Mouse (Mus musculus): ENCODE data around the gene Spice1. TPM values are rescaled to one million over a fixed set of nuclear protein-coding genes. Genes with fewer than 3 reads are reported as not detected.

The Spice1 gene
- polyA plus RNA-seq, 1 experiment from 2014 or later = 45.7 TPM

DNA sequence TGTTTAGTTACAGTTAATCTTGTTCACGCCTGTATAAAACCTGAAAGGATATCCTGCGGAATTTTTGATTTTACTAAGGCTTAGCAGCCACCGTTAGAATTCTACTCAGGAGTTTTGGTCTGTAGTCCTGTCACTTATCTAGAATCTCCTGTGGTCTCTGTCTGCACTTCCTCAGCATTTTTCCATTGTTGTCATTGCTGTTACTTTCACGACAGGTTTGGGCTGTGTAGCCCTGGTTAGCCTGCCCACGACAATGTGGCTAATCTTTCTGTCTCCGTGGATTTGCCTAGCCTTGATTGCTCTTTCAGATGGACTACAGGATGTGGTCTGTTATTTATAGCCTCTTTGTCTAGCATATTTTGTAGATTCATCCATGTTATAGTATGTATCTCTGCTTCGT lies 9.4 kb downstream of the Spice1 start:
- ATAC-seq (replicated peaks; ENCODE audit: low FRiP score) (no peak), DNase-seq (ENCODE audit: low spot score) (no peak)
- Histone ChIP-seq H3K4me1 (replicated peaks; ENCODE audit: control insufficient read depth, insufficient read depth, low read length) (no peaks in the 10 kb centered on the region), H3K9ac (ENCODE audit: low read length) (no peak overlapping the region), H3K27me3 (ENCODE audit: control insufficient read depth, insufficient read depth, low read length) (no peaks in the 10 kb centered on the region), H3K36me3 (ENCODE audit: control insufficient read depth, insufficient read depth, low read length) (no peaks in the 10 kb centered on the region; the same call in 1 of the 2 replicates), H3K9me3 (ENCODE audit: control insufficient read depth, low read length) (no peaks in the 10 kb centered on the region), H3K4me2 (ENCODE audit: low read depth, low read length, severe bottlenecking) (no peak overlapping the region), H3K27ac (ENCODE audit: low read depth, low read length) (no peak overlapping the region), H3K4me3 (ENCODE audit: low read depth, low read length) (no peak overlapping the region)
- WGBS = 83% methylated on average over 7 of the region's 7 CpGs

DNA sequence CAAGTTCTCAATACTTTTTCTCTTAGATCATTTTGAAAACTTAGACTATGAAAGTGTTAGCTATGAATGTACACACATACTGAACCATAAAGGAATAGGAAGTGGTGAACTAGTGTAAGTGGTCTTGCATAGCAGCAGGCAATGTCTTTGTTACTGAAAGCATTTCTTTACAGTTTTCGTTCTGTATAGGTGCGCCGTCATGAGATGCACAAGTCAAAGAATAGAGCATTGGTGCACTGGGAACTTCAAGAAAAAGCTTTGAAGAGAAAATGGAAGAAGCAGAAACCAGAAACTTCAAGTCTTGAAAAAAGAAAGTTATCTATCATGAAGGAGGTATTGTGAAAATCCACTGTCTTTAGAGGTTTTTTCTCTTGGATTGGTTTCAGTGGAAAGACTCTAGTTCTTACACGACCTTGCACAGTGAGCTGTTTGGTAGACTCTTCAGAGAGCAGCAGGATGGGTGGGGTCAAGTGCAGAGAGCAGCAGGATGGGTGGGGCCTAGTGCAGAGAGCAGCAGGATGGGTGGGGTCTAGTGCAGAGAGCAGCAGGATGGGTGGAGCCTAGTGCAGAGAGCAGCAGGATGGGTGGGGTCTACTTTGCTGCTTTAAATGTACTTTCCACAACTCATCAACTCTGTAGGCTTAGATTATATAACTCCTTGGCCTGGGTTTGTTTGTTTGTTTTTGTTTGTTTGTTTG lies 10.8 kb downstream of the Spice1 start:
- Histone ChIP-seq H3K4me3 (ENCODE audit: low read depth, low read length) (no peak overlapping the region), H3K27me3 (ENCODE audit: control insufficient read depth, insufficient read depth, low read length) (no peaks in the 10 kb centered on the region), H3K27ac (ENCODE audit: low read depth, low read length) (no peak overlapping the region), H3K4me2 (ENCODE audit: low read depth, low read length, severe bottlenecking) (no peak overlapping the region), H3K4me1 (replicated peaks; ENCODE audit: control insufficient read depth, insufficient read depth, low read length) (no peaks in the 10 kb centered on the region), H3K9ac (ENCODE audit: low read length) (no peak overlapping the region), H3K36me3 (ENCODE audit: control insufficient read depth, insufficient read depth, low read length) (no peaks in the 10 kb centered on the region; the same call in 1 of the 2 replicates), H3K9me3 (ENCODE audit: control insufficient read depth, low read length) (no peaks in the 10 kb centered on the region)
- DNase-seq (ENCODE audit: low spot score) = no peak
- WGBS = 73% methylated on average over 4 of the region's 4 CpGs
- ATAC-seq (replicated peaks; ENCODE audit: low FRiP score) = no peak

DNA sequence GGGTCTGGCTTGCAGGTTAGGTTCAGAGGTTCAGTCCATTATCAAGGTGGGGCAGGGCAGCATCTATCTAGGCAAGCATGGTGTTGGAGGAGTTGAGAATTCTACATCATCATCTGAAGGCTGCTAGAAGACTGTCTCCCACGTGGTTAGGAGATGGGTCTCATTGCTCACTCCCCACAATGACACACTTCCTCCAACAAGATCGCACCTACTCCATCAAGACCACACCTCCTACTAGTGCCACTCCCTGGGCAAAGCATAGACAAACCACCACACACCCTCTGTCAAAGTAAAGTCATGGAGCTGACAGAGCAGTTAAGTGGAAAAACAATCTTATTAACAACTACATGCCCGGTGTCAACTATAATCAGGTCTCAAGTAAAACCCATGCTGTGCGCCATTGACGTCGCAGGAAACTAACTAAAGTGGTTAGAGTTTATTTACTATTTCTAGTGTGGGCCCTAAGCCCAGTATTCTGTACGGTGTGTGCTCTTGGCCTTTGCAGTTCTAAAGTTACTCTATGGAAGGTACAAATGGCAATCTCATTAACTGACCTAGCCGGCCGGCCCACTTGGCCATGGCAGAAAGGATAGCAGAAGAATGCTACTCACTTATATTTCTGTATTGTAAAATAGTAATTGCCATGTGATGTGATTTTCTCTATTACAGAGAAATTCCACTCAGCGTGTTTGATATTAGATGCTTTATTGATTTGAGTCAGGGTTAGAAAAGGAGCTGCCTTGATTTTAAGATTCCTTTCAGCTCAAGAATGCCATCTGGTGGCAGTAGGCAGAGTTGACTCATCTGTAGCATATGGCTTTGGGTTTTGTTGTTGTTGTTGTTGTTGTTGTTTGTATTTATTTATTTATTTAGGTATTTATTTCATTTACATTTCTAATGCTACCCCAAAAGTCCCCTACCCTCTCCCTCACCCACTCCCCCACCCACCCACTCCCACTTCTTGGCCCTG lies 15.3 kb downstream of the Spice1 start:
- Histone ChIP-seq H3K4me3 (ENCODE audit: low read depth, low read length) (no peak overlapping the region), H3K27me3 (ENCODE audit: control insufficient read depth, insufficient read depth, low read length) (no peaks in the 10 kb centered on the region), H3K9me3 (ENCODE audit: control insufficient read depth, low read length) (no peaks in the 10 kb centered on the region), H3K27ac (ENCODE audit: low read depth, low read length) (no peak overlapping the region), H3K9ac (ENCODE audit: low read length) (no peak overlapping the region), H3K36me3 (ENCODE audit: control insufficient read depth, insufficient read depth, low read length) (no peaks in the 10 kb centered on the region; the same call in 1 of the 2 replicates), H3K4me2 (ENCODE audit: low read depth, low read length, severe bottlenecking) (no peak overlapping the region), H3K4me1 (replicated peaks; ENCODE audit: control insufficient read depth, insufficient read depth, low read length) (no peaks in the 10 kb centered on the region)
- WGBS = 90% methylated on average over 10 of the region's 10 CpGs
- DNase-seq (ENCODE audit: low spot score) (no peak), ATAC-seq (replicated peaks; ENCODE audit: low FRiP score) (no peak)

DNA sequence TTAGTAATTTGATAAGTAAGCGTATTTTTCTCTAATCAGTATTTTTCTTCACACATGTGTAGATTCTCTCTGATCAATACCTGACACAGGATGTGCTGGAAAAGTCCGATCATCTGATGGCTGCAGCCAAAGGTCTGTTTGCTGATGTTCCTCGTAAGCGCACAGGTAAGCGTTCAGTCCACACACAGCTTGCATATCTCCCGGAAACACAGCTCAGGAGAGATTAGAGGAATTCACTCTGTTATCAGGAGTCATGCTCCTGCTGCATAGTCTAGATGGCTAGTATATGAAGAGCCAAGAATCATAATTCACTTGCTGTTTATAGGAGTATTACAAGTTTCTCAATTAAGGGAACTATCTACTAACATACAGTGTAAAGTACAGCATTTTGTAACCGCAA lies 18.6 kb downstream of the Spice1 start:
- WGBS = 94% methylated on average over 7 of the region's 7 CpGs
- Histone ChIP-seq H3K27ac (ENCODE audit: low read depth, low read length) (no peak overlapping the region), H3K4me3 (ENCODE audit: low read depth, low read length) (no peak overlapping the region), H3K27me3 (ENCODE audit: control insufficient read depth, insufficient read depth, low read length) (no peaks in the 10 kb centered on the region), H3K4me1 (replicated peaks; ENCODE audit: control insufficient read depth, insufficient read depth, low read length) (no peaks in the 10 kb centered on the region), H3K4me2 (ENCODE audit: low read depth, low read length, severe bottlenecking) (no peak overlapping the region), H3K9me3 (ENCODE audit: control insufficient read depth, low read length) (no peaks in the 10 kb centered on the region), H3K36me3 (ENCODE audit: control insufficient read depth, insufficient read depth, low read length) (no peaks in the 10 kb centered on the region; the same call in 1 of the 2 replicates), H3K9ac (ENCODE audit: low read length) (no peak overlapping the region)
- no peak for DNase-seq (ENCODE audit: low spot score)
- ATAC-seq (replicated peaks; ENCODE audit: low FRiP score) = no peak

DNA sequence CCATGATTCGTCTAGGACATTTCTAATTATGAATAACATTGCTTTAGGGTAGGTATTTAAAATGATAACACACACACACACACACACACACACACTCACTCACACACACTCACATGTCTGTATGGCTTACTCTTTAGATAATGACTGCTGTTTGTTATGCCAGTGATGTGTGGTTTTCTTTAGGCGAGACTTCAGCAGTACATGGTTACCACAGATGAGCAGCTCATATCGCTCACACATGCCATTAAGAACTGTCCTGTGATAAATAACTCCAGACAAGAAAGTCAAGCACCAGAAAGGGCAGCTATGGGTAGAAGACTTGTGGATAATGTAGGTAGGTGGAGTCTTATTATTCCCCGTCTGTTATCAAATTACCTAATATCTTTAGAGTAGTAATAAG lies 28.5 kb downstream of the Spice1 start:
- Histone ChIP-seq H3K4me3 (ENCODE audit: low read depth, low read length) (no peak overlapping the region), H3K9me3 (ENCODE audit: control insufficient read depth, low read length) (no peaks in the 10 kb centered on the region), H3K4me1 (replicated peaks; ENCODE audit: control insufficient read depth, insufficient read depth, low read length) (no peaks in the 10 kb centered on the region), H3K4me2 (ENCODE audit: low read depth, low read length, severe bottlenecking) (no peak overlapping the region), H3K9ac (ENCODE audit: low read length) (no peak overlapping the region), H3K27me3 (ENCODE audit: control insufficient read depth, insufficient read depth, low read length) (no peaks in the 10 kb centered on the region), H3K36me3 (ENCODE audit: control insufficient read depth, insufficient read depth, low read length) (no peaks in the 10 kb centered on the region; the same call in 1 of the 2 replicates), H3K27ac (ENCODE audit: low read depth, low read length) (no peak overlapping the region)
- ATAC-seq (replicated peaks; ENCODE audit: low FRiP score) (no peak), DNase-seq (ENCODE audit: low spot score) (no peak)
- WGBS = 91% methylated on average over 4 of the region's 4 CpGs

DNA sequence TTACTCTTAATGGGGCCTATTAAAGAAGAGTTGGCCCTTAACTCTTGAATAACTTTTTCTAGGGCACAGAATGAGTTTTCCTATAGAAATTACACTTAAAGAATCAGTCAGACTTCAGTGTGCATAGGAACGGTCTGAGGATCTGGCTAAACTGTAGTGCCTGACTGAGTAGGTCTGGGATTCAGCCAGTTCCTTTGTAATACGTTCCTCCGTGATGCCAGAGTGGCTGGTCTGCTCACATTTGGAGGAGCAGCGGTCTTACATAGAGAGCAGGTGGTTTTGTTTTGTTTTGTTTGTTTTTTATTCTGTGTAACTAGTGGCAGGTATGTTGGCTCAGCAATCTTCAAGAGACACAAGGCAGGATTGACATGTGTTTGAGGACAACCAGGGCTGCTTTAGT lies 33.1 kb downstream of the Spice1 start:
- ATAC-seq (replicated peaks; ENCODE audit: low FRiP score) (no peak), DNase-seq (ENCODE audit: low spot score) (no peak)
- no peak overlapping the region for H3K4me2 ChIP-seq (ENCODE audit: low read depth, low read length, severe bottlenecking)
- H3K9ac ChIP-seq (ENCODE audit: low read length) = no peak overlapping the region
- H3K27ac ChIP-seq (ENCODE audit: low read depth, low read length) = no peak overlapping the region
- 64% methylated on average over 4 of the region's 4 CpGs for WGBS
- H3K4me3 ChIP-seq (ENCODE audit: low read depth, low read length) = no peak overlapping the region
- H3K9me3 ChIP-seq (ENCODE audit: control insufficient read depth, low read length) = no peaks in the 10 kb centered on the region
- no peaks in the 10 kb centered on the region for H3K36me3 ChIP-seq (ENCODE audit: control insufficient read depth, insufficient read depth, low read length)
- 0 out of 2 replicates have a peak, but pooled peaks cover 2% of the 10 kb centered on the region for H3K4me1 ChIP-seq (replicated peaks; ENCODE audit: control insufficient read depth, insufficient read depth, low read length)
- no peaks in the 10 kb centered on the region for H3K27me3 ChIP-seq (ENCODE audit: control insufficient read depth, insufficient read depth, low read length)

DNA sequence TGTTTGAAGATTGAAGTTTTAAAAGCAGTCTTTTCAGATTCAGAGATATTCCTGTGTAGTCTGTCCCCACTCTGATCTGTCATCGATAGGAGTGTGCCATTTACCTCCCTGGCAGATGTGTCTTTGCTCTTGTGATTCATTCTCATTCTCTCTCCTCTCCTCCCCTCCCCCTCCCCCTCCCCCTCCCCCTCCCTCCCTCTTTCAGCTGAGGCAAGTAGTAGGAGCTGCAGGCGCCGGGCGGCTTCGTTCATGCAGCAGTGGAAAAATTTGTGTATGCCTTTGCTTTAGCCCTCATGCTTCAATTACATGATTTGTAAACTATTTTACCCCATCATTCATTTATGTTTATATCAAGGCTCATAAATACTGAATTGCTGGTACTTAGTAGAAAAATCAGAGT lies 34.7 kb downstream of the Spice1 start:
- ATAC-seq (replicated peaks; ENCODE audit: low FRiP score) (no peak), DNase-seq (ENCODE audit: low spot score) (peak; percentile 62)
- no peak overlapping the region for H3K4me2 ChIP-seq (ENCODE audit: low read depth, low read length, severe bottlenecking)
- H3K9ac ChIP-seq (ENCODE audit: low read length) = no peak overlapping the region
- H3K9me3 ChIP-seq (ENCODE audit: control insufficient read depth, low read length) = no peaks in the 10 kb centered on the region
- no peaks in the 10 kb centered on the region for H3K27me3 ChIP-seq (ENCODE audit: control insufficient read depth, insufficient read depth, low read length)
- no peaks in the 10 kb centered on the region for H3K36me3 ChIP-seq (ENCODE audit: control insufficient read depth, insufficient read depth, low read length)
- 12% methylated on average over 5 of the region's 5 CpGs for WGBS
- H3K4me3 ChIP-seq (ENCODE audit: low read depth, low read length) = no peak overlapping the region
- no peak overlapping the region for H3K27ac ChIP-seq (ENCODE audit: low read depth, low read length)
- H3K4me1 ChIP-seq (replicated peaks; ENCODE audit: control insufficient read depth, insufficient read depth, low read length) = 0 out of 2 replicates have a peak, but pooled peaks cover 2% of the 10 kb centered on the region

DNA sequence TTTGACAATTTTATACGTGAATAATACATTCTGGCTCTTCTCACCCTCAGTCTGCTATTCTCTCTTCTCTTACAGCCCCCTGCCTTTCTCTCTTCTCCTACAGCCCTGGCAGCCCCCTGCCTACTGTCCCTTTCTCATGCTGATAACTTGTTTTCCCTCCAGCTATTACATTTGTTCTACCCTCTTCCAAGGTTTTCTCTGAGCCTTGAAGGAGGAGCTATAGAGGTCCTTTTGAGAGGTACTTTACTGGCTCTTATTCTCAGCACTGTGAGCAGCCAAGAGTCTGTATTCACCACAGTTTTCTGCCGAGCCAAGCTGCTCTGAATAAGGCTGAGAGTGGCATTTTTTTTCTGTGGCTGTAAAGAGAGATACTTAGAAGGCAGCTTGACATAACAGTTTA lies 36.6 kb downstream of the Spice1 start:
- no peaks in the 10 kb centered on the region for H3K9me3 ChIP-seq (ENCODE audit: control insufficient read depth, low read length)
- no peaks in the 10 kb centered on the region for H3K27me3 ChIP-seq (ENCODE audit: control insufficient read depth, insufficient read depth, low read length)
- DNase-seq (ENCODE audit: low spot score) = no peak
- no peak overlapping the region for H3K4me2 ChIP-seq (ENCODE audit: low read depth, low read length, severe bottlenecking)
- H3K36me3 ChIP-seq (ENCODE audit: control insufficient read depth, insufficient read depth, low read length) = peaks cover 1% of the 10 kb centered on the region; the same call in 1 of the 2 replicates
- 0 out of 2 replicates have a peak, but pooled peaks cover 2% of the 10 kb centered on the region for H3K4me1 ChIP-seq (replicated peaks; ENCODE audit: control insufficient read depth, insufficient read depth, low read length)
- peak; percentile 63; the same call in 1 of the 2 replicates for ATAC-seq (replicated peaks; ENCODE audit: low FRiP score)
- no peak overlapping the region for H3K4me3 ChIP-seq (ENCODE audit: low read depth, low read length)
- H3K27ac ChIP-seq (ENCODE audit: low read depth, low read length) = peak overlapping the region; percentile 51
- 23% methylated on average over 2 of the region's 2 CpGs for WGBS
- H3K9ac ChIP-seq (ENCODE audit: low read length) = no peak overlapping the region

Measured in forebrain, embryonic 11.5 days (tissue).